Mouse (Mus musculus): Measurements from ENCODE around the gene Cdc42bpb.

GRCm38 (mm10) chr12:111385883-111386641 is 8.5 kb upstream of the Cdc42bpb start:
- no peak for TF ChIP-seq CTCF (IDR thresholded peaks at IDR 0.05; ENCODE audit: borderline replicate concordance, control insufficient read depth, extremely low read depth, insufficient read depth, low read length, poor library complexity)
- no peak for TF ChIP-seq POLR2A (IDR thresholded peaks at IDR 0.05; ENCODE audit: control insufficient read depth, extremely low read depth, insufficient read depth, low read length, poor library complexity)

Measured in thymus, adult 2 months (tissue).